Mouse (Mus musculus) brain, embryonic 14.5 days (tissue): ENCODE measurements around the gene Tbc1d8.

Experiments
- CTCF ChIP-seq: fragments of 200-500 bp; IDR thresholded peaks from 2 replicates; pipeline ENCODE4 v1.5.1; 2012; ENCODE audit warnings: inconsistent platforms, mild to moderate bottlenecking, moderate library complexity, borderline replicate concordance; ENCODE audit not compliant: insufficient read depth, insufficient read length; ENCODE audit errors: extremely low read depth
- POLR2A ChIP-seq: fragments of 200-500 bp; IDR thresholded peaks from 2 replicates; pipeline ENCODE4 v1.6.1; 2012; ENCODE audit warnings: mild to moderate bottlenecking, inconsistent platforms, borderline replicate concordance; ENCODE audit not compliant: poor library complexity, insufficient read depth, insufficient read length, severe bottlenecking; ENCODE audit errors: extremely low read depth

DNA sequence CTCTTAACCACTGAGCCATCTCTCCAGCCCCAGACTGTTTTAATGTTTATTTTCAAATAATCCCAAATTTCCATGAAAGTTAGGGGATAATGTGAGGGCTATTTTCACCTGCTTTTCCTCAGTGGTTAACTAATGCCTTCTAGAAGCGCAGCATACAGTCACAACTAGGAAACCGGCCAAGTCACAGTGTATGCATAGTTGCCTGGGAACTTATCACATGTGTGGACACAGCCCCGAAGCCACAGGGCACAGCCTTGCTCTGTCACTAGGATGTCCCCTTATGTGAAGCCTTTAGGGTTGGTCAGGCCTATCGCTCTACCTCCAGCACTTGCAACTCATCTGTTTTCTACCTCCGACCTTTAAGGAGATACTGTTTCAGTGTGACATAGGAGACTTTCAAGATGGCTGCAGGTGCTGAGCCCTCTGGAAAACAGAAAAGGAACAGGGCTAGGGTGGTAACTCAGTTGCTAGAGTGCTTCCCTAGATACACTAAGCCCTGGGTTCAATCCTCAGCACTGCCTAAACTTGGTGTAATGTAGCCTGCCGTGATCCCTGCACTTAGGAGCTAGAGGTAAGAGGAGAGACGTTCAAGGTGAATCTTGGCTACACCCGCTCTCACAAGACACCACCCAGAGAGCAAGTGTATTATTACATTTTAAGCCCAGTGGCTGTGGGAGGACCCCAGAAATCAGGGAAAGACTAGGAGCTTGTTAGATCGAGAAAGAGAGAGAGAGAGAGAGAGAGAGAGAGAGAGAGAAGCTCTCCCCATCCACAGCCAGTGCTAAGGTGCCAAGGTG is 48.0 kb upstream of the Tbc1d8 start:
- TF ChIP-seq CTCF (no peak), POLR2A (no peak)
